Mouse (Mus musculus): ENCODE results near the gene Tbc1d4.

DNA sequence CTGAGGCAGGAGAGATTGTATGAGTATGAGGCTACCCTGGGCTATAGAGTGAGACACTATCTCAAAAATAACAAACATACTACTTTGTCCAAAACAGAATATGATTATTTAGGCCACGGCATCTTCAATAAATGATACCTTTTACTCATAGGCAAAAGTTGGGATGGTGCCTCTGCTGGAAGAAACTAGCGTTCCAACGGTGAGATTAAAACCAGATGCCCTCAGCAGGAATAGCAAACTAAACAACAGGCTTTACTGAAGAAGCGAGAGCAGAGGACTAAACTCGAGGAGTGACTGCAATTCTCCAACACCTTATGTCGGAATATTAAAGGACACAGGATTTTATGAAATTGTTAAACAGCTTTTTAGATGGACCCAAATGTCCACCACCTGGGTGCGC lies 101.0 kb downstream of the Tbc1d4 start:
- TF ChIP-seq POLR2A (IDR thresholded peaks at IDR 0.05; ENCODE audit: borderline replicate concordance, extremely low read depth, insufficient read depth, insufficient read length, poor library complexity, severe bottlenecking) (no peak), CTCF (IDR thresholded peaks at IDR 0.05; ENCODE audit: borderline replicate concordance, extremely low read depth, insufficient read depth, insufficient read length) (no peak)

All from brain, embryonic 14.5 days (tissue).